Mouse (Mus musculus) inflammation-experienced regulatory T-cells, adult 6 months (primary cell): ENCODE measurements around the gene Mau2. TPM values are rescaled to one million over a fixed set of nuclear protein-coding genes. Genes with fewer than 3 reads are reported as not detected.

Experiments used
- ATAC-seq: one replicate; pipeline ENCODE4 v1.8.0; 2017
- polyA plus RNA-seq, 3 experiments: library from polyadenylated mRNA; unstranded; fragments of 100-300 nt; shearing (Covaris generic); gene quantifications; one replicate each; pipeline ENCODE4 v1.2.1; 2017

Gene Mau2
- polyA plus RNA-seq, 3 experiments from 2014 or later: 35.3 to 56.2 (median 45.5) TPM

DNA sequence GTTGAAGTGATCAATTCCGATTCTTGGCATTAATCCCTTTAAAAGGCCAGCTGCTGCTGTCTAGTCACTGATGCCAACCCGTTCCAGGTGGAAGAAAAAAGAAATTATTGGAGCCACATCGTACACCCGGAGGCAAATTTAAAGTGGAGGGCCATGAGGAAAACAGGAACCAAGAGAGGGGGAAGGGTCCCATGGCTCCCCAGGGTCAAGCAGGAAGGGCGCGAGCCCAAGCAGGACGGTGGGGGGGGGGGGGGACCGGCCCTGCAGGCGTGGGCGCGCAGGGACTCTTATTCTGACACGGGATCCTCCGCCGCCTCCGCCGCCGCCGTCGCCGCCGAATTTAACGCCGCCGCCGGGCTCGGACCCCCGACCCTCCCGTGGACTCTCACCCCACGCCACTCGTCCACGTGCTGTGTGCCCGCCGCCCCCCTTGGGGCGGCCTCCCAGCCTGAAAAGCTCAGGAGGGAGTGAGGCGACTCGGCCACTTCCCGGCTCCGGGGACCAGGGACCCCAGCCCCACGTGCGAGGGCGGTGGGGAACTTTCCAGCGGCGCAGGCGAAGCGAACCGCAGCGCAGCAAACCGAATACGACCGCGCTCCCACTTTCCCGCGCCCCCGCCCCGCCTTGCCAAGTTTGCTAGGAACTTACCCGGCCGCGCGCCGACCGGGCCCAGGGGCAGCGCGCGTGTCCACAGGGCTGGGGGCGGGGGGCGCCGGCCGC is 68.9 kb downstream of the Mau2 start:
- ATAC-seq: peak; percentile 24

DNA sequence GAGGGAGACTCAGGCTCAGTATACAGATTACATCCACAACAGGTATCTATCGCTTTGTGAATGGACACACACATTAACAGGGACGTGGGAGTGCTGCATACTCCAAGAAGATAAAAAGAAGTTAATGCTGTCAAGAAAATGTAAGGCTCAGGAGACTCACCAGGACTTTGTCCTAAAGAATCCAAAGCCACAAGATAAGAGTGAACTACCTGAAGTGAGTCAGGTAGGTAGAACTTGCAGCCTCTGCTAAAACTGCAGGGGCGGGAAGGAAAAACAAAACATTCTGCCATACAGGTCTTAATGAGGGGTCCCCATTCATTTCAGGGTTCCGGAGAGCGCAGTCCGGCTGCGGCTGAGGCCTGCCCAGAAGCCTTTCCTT is 69.5 kb downstream of the Mau2 start:
- ATAC-seq: no peak

DNA sequence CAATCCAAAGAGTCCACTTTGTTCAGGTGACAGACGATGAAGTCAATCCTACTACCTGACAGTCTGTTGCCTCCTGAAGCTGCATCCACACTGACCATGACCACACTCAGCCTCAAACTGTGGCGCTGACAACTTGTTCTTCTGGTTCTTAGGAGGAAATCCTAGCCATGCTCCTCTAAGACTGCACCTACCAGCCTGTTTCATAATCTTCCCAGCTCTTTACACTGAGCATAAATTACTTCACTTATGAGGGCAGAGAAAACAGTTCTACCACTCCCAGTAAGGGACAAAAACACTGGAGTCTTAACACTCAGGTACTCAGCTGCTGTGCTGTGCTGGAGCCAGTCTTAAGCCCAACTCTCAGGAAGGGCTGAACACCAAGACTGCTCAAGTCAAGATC is 71.7 kb downstream of the Mau2 start:
- ATAC-seq: no peak

DNA sequence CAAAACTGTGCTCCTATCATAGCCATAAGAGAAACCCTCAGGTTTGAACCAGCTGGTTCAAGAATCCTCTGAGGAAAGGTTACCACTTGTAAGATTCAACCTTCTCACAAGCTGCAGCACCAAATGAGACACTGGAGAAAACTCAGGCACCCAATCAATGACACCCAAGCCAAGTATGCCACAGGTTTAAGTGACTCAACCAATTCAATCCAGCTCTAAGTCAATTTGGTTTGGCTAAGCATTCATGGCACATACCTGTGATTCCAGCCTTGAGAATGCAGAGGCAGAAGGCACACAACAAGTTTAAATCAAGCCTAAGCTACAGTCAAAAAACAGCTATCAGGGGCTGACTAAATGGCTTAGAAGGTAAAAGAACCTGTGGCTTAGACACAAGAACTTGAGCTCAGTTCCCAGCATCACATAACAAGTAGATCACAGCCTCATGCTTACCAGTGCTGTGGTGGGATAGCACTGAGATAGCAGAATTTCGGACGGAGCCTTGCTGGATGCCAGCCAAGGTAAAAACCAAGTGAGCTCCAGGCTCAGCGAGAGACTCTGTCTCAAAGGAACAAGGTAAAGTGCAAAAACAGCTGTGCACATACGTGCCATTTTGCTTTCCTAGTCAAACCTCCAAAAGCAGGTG is 75.1 kb downstream of the Mau2 start:
- no peak for ATAC-seq

Other genes starting within 250 kb of the Mau2 start
- 100 to 1,000 TPM in 1 of 3 experiments, 10 to 100 TPM in 2; 53.2 to 105 (median 79.3) TPM for gene Gmip, start 234.1 kb downstream of the Mau2 start, polyA plus RNA-seq
- gene Lpar2, start 220.3 kb downstream of the Mau2 start, polyA plus RNA-seq: under 1 TPM; 0.18 to 0.77 (median 0.51) TPM
- gene Pbx4, start 210.2 kb downstream of the Mau2 start, polyA plus RNA-seq: 10 to 100 TPM in 2 of 3 experiments, 1 to 10 TPM in 1; 7.5 to 20.8 (median 18.4) TPM
- not detected for gene Cilp2, start 155.0 kb downstream of the Mau2 start, polyA plus RNA-seq
- 1 to 10 TPM in 1 of 3 experiments, under 1 TPM in 1, not detected in 1; 0.35 to 1.2 TPM for gene Tssk6, start 140.6 kb downstream of the Mau2 start, polyA plus RNA-seq
- gene Ndufa13, start 140.2 kb downstream of the Mau2 start, polyA plus RNA-seq: 100 to 1,000 TPM; 194 to 284 (median 245) TPM
- gene Yjefn3, start 140.0 kb downstream of the Mau2 start, polyA plus RNA-seq: 1 to 10 TPM in 1 of 3 experiments, under 1 TPM in 1, not detected in 1; 0.56 to 1.1 TPM
- gene Gatad2a, start 46.4 kb downstream of the Mau2 start, polyA plus RNA-seq: 10 to 100 TPM; 20.1 to 29.0 (median 23.2) TPM
- 10 to 100 TPM; 38.0 to 52.9 (median 52.6) TPM for gene Sugp1, start 79 bp upstream of the Mau2 start, polyA plus RNA-seq
- under 1 TPM in 2 of 3 experiments, not detected in 1; 0.59 to 0.94 TPM for gene Tm6sf2, start 30.2 kb upstream of the Mau2 start, polyA plus RNA-seq
- not detected for gene Hapln4, start 40.7 kb upstream of the Mau2 start, polyA plus RNA-seq
- not detected for gene Ncan, start 78.1 kb upstream of the Mau2 start, polyA plus RNA-seq
- gene Nr2c2ap, start 88.6 kb upstream of the Mau2 start, polyA plus RNA-seq: 10 to 100 TPM; 37.8 to 49.3 (median 40.1) TPM
- gene Rfxank, start 96.4 kb upstream of the Mau2 start, polyA plus RNA-seq: 10 to 100 TPM; 36.6 to 71.1 (median 66.0) TPM
- gene Borcs8, start 96.8 kb upstream of the Mau2 start, polyA plus RNA-seq: 10 to 100 TPM; 83.2 to 86.8 (median 86.6) TPM
- gene Mef2b, start 97.0 kb upstream of the Mau2 start, polyA plus RNA-seq: 1 to 10 TPM in 1 of 3 experiments, under 1 TPM in 2; 0.29 to 2.2 (median 0.36) TPM
- gene Tmem161a, start 129.6 kb upstream of the Mau2 start, polyA plus RNA-seq: 10 to 100 TPM; 20.8 to 30.3 (median 23.3) TPM
- 10 to 100 TPM in 2 of 3 experiments, 1 to 10 TPM in 1; 5.1 to 15.7 (median 11.2) TPM for gene Slc25a42, start 169.6 kb upstream of the Mau2 start, polyA plus RNA-seq
- gene Sugp2, start 191.5 kb upstream of the Mau2 start, polyA plus RNA-seq: 10 to 100 TPM; 12.6 to 23.3 (median 20.8) TPM
- 1 to 10 TPM; 6.0 to 9.0 (median 6.4) TPM for gene Armc6, start 191.7 kb upstream of the Mau2 start, polyA plus RNA-seq
- under 1 TPM in 2 of 3 experiments, not detected in 1; 0.39 to 0.81 TPM for gene Homer3, start 240.1 kb upstream of the Mau2 start, polyA plus RNA-seq